ENCODE assay signal across 21 mouse cellular contexts in genomic region chr17:86011849-86012248, GRCm38 (mm10).
"Had no signal": no experiment of that assay in that cellular context is flagged by ENCODE, and none has a peak within 500 bp of the region (broad histone marks: within the 10 kb centered on the region; RNA-seq: fewer than 3 reads in every experiment).

No protein-coding gene starts in this region.

- DNase-seq: lung, adult 2 months; lung, postnatal 14 days; lung, postnatal 36 days; retina, postnatal 1 day; right cerebral cortex, adult 18-20 months; right cerebral cortex, postnatal 25 days; right cerebral cortex, postnatal 4 days; spleen, adult 18-20 months; thymus, adult 18-20 months; thymus, postnatal 14 days; thymus, postnatal 36 days had no signal

- H3K4me1 ChIP-seq: midbrain, embryonic 15.5 days; neural tube, embryonic 13.5 days; neural tube, embryonic 15.5 days had no signal

- ATAC-seq: lung, postnatal 0 days; midbrain, embryonic 13.5 days; midbrain, embryonic 15.5 days had no signal

- H3K36me3 ChIP-seq: liver, embryonic 15.5 days; lung, embryonic 15.5 days; midbrain, embryonic 13.5 days; midbrain, embryonic 15.5 days; neural tube, embryonic 13.5 days; neural tube, embryonic 15.5 days had no signal

- H3K4me2 ChIP-seq: liver, embryonic 15.5 days; lung, embryonic 15.5 days; midbrain, embryonic 11.5 days; midbrain, embryonic 13.5 days; midbrain, embryonic 15.5 days; neural tube, embryonic 13.5 days; neural tube, embryonic 15.5 days had no signal

- H3K9me3 ChIP-seq: liver, embryonic 15.5 days; lung, embryonic 15.5 days; midbrain, embryonic 13.5 days; midbrain, embryonic 15.5 days; neural tube, embryonic 13.5 days; neural tube, embryonic 15.5 days had no signal

- H3K9ac ChIP-seq: liver, embryonic 15.5 days; lung, embryonic 15.5 days; midbrain, embryonic 13.5 days; midbrain, embryonic 15.5 days; neural tube, embryonic 13.5 days; neural tube, embryonic 15.5 days had no signal

- H3K4me3 ChIP-seq: liver, embryonic 15.5 days; lung, embryonic 15.5 days; midbrain, embryonic 13.5 days; midbrain, embryonic 15.5 days; myocyte; neural tube, embryonic 13.5 days; neural tube, embryonic 15.5 days had no signal

- H3K27ac ChIP-seq: liver, embryonic 15.5 days; lung, embryonic 15.5 days; macrophage; midbrain, embryonic 13.5 days; midbrain, embryonic 15.5 days; neural tube, embryonic 13.5 days; neural tube, embryonic 15.5 days had no signal

- H3K27me3 ChIP-seq: liver, embryonic 15.5 days; lung, embryonic 15.5 days; midbrain, embryonic 13.5 days; midbrain, embryonic 15.5 days; neural tube, embryonic 13.5 days; neural tube, embryonic 15.5 days had no signal
